Mouse (Mus musculus) E14TG2a.4 (cell line): ENCODE results near the gene Myh7b.

Experiments
- CTCF ChIP-seq: conservative IDR thresholded peaks from 2 replicates; pipeline ENCODE4 v1.5.1; 2014; ENCODE audit warnings: low read length
- NANOG ChIP-seq: IDR thresholded peaks from 2 replicates; pipeline ENCODE4 v1.6.1; 2014; ENCODE audit warnings: borderline replicate concordance, low read length, mixed read lengths
- POU5F1 ChIP-seq: IDR thresholded peaks from 2 replicates; pipeline ENCODE4 v1.6.1; 2014; ENCODE audit warnings: low read length, borderline replicate concordance

DNA sequence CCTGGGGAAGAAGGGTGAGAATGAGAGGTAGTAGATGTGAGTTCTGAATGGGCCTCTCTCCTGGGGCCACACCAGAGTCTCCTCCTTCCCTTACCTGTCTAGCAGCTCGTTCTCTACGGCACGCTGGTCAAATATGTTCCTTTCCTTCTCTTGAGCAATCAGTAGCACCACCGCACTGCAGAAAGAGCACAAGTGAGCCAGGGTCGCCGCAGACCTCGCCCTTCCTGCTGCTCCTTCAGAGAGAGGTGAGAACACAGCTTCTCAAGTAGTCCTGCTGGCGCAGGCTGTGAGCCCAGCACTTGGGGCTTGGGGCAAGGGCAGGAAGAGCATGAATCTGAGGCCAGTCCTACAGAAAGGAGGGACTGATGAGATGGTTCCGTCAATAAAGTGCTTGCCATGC lies 38.0 kb upstream of the Myh7b start:
- TF ChIP-seq CTCF (no peak), POU5F1 (no peak), NANOG (no peak)
